Mouse (Mus musculus) thymus, adult 2 months (tissue): ENCODE measurements around the gene 1700056E22Rik. TPM values are rescaled to one million over a fixed set of nuclear protein-coding genes. Genes with fewer than 3 reads are reported as not detected.
A peak's percentile ranks its signal among the peaks of the same experiment; 100 is the strongest.

ENCODE experiments used
- DNase-seq: peaks from one replicate; pipeline ENCODE4 v3.0.0; 2021
- H3K27ac ChIP-seq: fragments of 200-500 bp; 2 replicates; pipeline ENCODE4 v1.5.1; 2012; ENCODE audit warnings: low read length, control low read depth; ENCODE audit not compliant: control insufficient read depth, insufficient read depth
- H3K27me3 ChIP-seq: fragments of 200-500 bp; 2 replicates; pipeline ENCODE4 v1.6.1; 2012; ENCODE audit warnings: mild to moderate bottlenecking, low read length, moderate library complexity, mixed read lengths; ENCODE audit not compliant: control insufficient read depth, insufficient read depth
- H3K36me3 ChIP-seq: fragments of 200-500 bp; 2 replicates; pipeline ENCODE4 v1.6.1; 2012; ENCODE audit warnings: mild to moderate bottlenecking, low read length, moderate library complexity; ENCODE audit not compliant: control insufficient read depth, insufficient read depth
- H3K4me1 ChIP-seq: fragments of 200-500 bp; replicated peaks from 2 replicates; pipeline ENCODE4 v1.6.1; 2012; ENCODE audit warnings: low read length; ENCODE audit not compliant: control insufficient read depth, insufficient read depth
- H3K4me3 ChIP-seq: fragments of 200-500 bp; 2 replicates; pipeline ENCODE4 v1.5.1; 2012; ENCODE audit warnings: mild to moderate bottlenecking, low read length, control low read depth, moderate library complexity; ENCODE audit not compliant: control insufficient read depth, insufficient read depth
- CTCF ChIP-seq: fragments of 200-500 bp; IDR thresholded peaks from 2 replicates; pipeline ENCODE4 v1.5.1; 2012; ENCODE audit warnings: mild to moderate bottlenecking, control low read depth, low read length, moderate library complexity, borderline replicate concordance; ENCODE audit not compliant: control insufficient read depth, poor library complexity, insufficient read depth; ENCODE audit errors: extremely low read depth
- POLR2A ChIP-seq: fragments of 200-500 bp; IDR thresholded peaks from 2 replicates; pipeline ENCODE4 v1.6.1; 2012; ENCODE audit warnings: mild to moderate bottlenecking, low read length, control low read depth, moderate library complexity; ENCODE audit not compliant: control insufficient read depth, poor library complexity, insufficient read depth; ENCODE audit errors: extremely low read depth
- WGBS: fragments of 180-500 bp; shearing (Covaris S2); methylation state at CpG from one replicate; pipeline ENCODE4 v1.1.7; 2018; 5-methylcytosine and 5-hydroxymethylcytosine counted together
- polyA plus RNA-seq: library from polyadenylated mRNA; depleted of rRNA; stranded (reverse); fragments of >200 nt; gene quantifications from 2 replicates; pipeline ENCODE4 v1.2.3, GENCODE M21; 2012

1700056E22Rik gene
- polyA plus RNA-seq, 1 experiment: 5.0 TPM

DNA sequence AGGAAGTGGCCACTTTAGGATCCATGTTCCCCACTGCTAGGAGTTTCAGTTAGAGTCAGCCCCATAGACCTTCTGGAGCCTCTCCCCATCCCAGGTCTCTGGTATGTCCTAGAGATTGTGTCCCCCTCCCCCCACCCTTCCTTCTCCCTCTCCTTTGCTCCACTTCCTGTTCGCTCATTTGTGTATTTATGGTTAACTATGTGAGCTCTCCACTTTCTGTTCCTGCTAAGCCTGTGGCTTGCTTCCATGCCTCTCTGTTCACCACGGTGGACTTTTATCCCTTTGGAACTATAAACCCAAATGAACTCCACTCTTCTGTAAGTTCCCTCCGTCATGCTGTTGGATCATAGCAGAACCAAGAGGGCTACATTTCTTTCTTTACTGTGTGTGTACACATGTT, 7.1 kb downstream of the 1700056E22Rik start:
- 92% methylated on average over 3 of the region's 3 CpGs for WGBS
- TF ChIP-seq POLR2A (no peak), CTCF (no peak)
- Histone ChIP-seq H3K4me3 (no peak overlapping the region), H3K36me3 (no peaks in the 10 kb centered on the region), H3K27ac (no peak overlapping the region), H3K27me3 (no peaks in the 10 kb centered on the region), H3K4me1 (peaks cover 22% of the 10 kb centered on the region)
- no peak for DNase-seq

DNA sequence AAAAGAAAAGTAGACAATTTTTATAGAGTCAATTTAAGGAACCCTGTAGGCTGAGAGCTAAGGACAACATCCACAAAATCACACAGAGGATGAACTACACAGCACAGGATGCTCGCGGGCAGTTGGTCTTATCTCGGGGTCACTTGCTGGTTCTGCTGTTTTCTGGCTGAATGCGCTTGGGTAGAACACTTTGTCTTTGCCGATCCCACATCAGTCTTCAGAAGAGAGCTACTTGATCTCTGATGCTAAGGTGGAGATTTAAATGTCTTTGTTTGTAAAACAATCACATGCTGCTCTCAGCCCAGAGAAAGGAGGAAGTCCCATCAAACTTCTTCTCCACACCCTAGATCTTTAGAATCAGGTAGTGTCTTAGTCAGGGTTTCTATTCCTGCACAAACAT, 9.0 kb downstream of the 1700056E22Rik start:
- peaks cover 29% of the 10 kb centered on the region for H3K4me1 ChIP-seq
- 59% methylated on average over 5 of the region's 5 CpGs for WGBS
- DNase-seq: no peak
- no peak for TF ChIP-seq CTCF
- no peak for TF ChIP-seq POLR2A
- no peaks in the 10 kb centered on the region for H3K27me3 ChIP-seq
- H3K4me3 ChIP-seq: no peak overlapping the region
- no peaks in the 10 kb centered on the region for H3K36me3 ChIP-seq
- H3K27ac ChIP-seq: peak overlapping the region; percentile 73

DNA sequence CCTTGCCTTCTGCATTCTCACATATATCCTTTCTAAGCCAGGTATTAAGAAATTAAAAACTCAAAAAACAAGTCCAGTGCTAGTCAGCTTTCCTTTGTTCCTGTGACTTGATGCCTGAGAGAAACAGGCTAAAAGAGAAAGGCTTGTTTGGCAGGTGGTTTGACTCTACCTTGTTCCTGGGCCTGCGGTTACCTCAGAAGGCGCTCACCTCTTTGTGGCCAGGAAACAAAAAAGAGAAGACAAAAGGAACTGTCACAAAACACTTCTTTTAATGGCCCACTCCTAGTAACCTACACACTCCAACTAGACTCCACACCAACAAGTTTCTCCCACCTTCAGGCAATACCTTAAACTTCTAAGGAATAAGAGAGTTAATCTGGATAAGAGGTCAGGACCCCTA, 9.5 kb downstream of the 1700056E22Rik start:
- Histone ChIP-seq H3K4me3 (no peak overlapping the region), H3K4me1 (peaks cover 33% of the 10 kb centered on the region), H3K27ac (no peak overlapping the region; the same call in 1 of the 2 replicates), H3K36me3 (no peaks in the 10 kb centered on the region), H3K27me3 (no peaks in the 10 kb centered on the region)
- DNase-seq: no peak
- TF ChIP-seq POLR2A (no peak), CTCF (no peak)
- WGBS: 9% methylated on average over 2 of the region's 2 CpGs

DNA sequence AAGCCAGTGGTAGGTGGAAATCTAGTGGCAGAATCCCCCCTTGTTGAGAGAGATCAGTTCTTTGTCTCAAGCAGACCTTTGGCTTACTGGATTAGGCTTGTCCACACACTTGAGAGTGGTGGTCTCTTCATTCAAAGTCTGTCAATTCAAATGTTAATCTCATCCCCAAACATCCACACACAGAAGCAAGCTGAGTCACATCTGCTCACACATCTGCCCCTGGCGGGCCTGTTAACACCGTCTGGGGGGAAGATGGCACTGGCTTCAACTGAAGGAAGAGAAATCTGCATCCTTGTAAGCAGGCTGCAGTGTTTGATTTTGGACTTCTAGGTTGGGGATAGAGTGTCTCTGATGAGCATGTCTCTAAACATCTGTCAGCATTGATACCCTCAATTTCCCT, 10.1 kb downstream of the 1700056E22Rik start:
- H3K4me1 ChIP-seq: peaks cover 37% of the 10 kb centered on the region
- no peak overlapping the region; the same call in 1 of the 2 replicates for H3K27ac ChIP-seq
- H3K27me3 ChIP-seq: no peaks in the 10 kb centered on the region
- TF ChIP-seq POLR2A: no peak
- TF ChIP-seq CTCF: no peak
- H3K4me3 ChIP-seq: no peak overlapping the region
- WGBS: 32% methylated on average over 2 of the region's 2 CpGs
- H3K36me3 ChIP-seq: no peaks in the 10 kb centered on the region
- DNase-seq: no peak

DNA sequence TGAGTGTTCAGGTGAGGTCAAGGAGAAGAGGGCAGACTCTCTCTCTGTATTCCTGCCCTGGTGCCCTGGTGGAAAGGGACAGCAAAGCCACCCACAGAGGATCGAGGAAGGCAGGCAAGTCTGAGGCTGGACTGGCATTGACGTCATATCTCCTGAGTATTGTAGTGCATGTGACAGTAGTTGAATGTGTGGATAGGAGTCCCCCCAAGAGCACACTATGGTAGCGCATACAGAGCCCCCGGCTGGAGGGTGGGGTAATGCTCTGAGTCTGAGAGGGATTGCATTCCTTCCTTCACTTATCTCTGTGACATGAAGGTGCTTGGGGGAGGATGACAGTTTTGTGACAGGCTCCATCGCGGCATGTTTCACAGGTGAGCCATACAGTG, 14.4 kb downstream of the 1700056E22Rik start:
- Histone ChIP-seq H3K4me1 (peaks cover 41% of the 10 kb centered on the region), H3K27ac (no peak overlapping the region), H3K36me3 (no peaks in the 10 kb centered on the region), H3K4me3 (no peak overlapping the region), H3K27me3 (no peaks in the 10 kb centered on the region)
- WGBS: 59% methylated on average over 6 of the region's 6 CpGs
- DNase-seq: no peak
- TF ChIP-seq POLR2A: no peak

DNA sequence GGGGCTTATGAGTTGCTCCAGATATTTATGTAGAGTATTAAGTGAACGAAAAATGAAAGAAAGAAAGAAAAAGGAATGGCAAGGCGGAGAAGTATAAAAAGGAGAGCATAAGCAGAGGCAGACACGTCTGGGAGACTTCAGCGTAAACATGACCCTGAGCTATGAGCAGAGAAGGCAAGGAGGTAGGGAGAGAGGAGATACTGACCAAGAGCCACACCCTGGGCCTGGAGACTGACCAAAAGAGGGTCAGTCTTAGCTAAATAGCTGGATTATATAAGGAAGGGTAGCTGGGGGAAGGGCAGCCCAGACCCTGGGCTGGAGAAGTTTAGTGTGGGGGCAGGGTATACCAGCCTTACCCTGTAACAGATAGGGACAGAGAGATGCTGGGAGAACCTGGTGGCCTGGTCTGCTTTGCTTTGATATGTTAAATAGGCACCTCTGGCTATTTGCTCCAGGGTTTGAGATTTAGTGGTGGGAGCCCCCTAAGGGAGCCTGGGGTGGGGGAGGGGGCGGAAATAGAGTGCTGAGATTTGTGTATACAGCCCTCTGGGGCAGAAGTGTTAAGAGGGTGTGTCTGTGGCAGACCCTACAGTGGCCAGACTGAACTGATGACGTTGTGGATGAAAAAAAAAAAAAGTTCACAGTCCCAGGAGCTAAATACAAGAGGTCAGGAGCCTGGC, 14.9 kb downstream of the 1700056E22Rik start:
- TF ChIP-seq POLR2A (no peak), CTCF (no peak)
- Histone ChIP-seq H3K27me3 (no peaks in the 10 kb centered on the region), H3K36me3 (no peaks in the 10 kb centered on the region), H3K4me1 (peaks cover 43% of the 10 kb centered on the region), H3K4me3 (no peak overlapping the region), H3K27ac (no peak overlapping the region)
- no peak for DNase-seq
- 92% methylated on average over 6 of the region's 6 CpGs for WGBS

DNA sequence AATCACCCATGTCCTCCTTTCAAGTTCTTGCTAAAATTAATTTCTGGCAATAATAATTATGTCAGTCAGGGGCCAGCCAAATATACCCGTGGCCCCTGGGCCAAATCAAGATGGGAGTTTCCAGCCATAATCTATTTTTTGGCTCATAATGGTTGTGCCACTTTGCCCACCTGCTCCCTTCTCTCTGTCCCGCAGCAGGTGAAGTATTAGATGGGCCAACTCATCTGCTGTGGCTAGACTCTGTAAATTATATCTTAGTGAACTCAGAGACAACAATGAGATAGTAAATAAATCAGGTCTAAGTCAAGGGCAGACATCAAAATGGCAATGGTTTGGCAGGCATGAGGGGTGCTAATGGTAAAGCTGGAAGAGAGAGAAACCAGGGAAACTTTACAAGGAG, 16.5 kb downstream of the 1700056E22Rik start:
- WGBS: 92% methylated on average over 2 of the region's 2 CpGs

More for the DNA sequence above, 16.5 kb downstream of the 1700056E22Rik start:
- no peaks in the 10 kb centered on the region for H3K36me3 ChIP-seq
- H3K27me3 ChIP-seq: no peaks in the 10 kb centered on the region
- peaks cover 46% of the 10 kb centered on the region for H3K4me1 ChIP-seq
- TF ChIP-seq CTCF (no peak), POLR2A (no peak)
- no peak overlapping the region for H3K4me3 ChIP-seq
- H3K27ac ChIP-seq: no peak overlapping the region
- no peak for DNase-seq
